Mouse (Mus musculus): ENCODE measurements at regions not wholly inside any gene's neighbourhood (a gene's known extent, or its start where the extent isn't known, plus 50 kb on each side); places are given as distances from the start of the nearest gene placed in this dataset.

DNA sequence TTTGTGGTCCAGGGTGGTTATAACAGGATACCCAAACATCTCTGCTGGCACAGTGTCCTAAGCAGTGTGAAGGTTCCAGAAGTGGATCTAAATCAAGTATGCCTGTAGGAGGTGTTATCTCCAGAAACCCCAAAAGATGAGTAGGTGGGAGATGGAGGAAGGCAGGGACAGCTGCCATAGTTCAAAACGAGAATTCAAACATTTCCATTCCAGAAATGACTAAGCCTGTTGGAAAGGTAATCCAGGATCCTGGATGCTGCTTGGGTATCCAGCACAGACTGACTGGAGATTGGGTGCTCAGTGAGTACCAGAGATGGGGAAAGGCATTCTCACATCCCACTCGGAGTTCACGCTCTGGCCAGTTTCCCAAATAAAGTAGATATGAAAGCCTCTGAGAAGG, 607.9 kb upstream of the Kdm8 start:
- Histone ChIP-seq H3K27ac (ENCODE audit: insufficient read depth, low read depth, low read length) (no peak overlapping the region), H3K4me1 (ENCODE audit: control insufficient read depth, insufficient read depth, insufficient read length, low read length) (no peaks in the 10 kb centered on the region), H3K27me3 (ENCODE audit: control insufficient read depth, insufficient read depth, low read length) (no peaks in the 10 kb centered on the region), H3K36me3 (ENCODE audit: control insufficient read depth, insufficient read depth, low read length) (no peaks in the 10 kb centered on the region), H3K4me3 (ENCODE audit: low read depth, low read length) (no peak overlapping the region)
- WGBS: 75% methylated on average over 3 of the region's 3 CpGs
- TF ChIP-seq POLR2A (IDR thresholded peaks at IDR 0.05; ENCODE audit: low read depth, low read length): no peak
- TF ChIP-seq CTCF (IDR thresholded peaks at IDR 0.05; ENCODE audit: extremely low read depth, insufficient read length, insufficient replicate concordance, low read depth, low read length): no peak

DNA sequence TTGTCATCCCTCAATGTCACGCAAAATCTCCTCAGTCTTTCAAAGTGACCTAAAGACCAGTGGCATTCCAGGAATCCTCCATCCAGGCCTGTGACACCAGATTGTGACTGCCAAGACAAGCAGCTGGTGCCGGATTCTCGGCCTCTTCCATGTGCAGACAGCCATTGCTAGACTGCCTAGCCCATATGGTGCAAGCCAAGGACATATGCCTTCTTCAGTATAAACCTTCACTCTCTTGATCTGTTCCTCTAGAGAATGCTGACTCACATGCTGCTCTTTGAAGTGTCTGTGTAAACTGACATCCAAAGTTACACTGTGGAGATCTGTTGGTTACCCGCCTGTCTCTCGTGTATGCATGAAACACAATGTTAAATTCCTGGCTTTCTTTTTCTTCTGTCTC, 589.4 kb upstream of the Kdm8 start:
- 80% methylated on average over 5 of the region's 5 CpGs for WGBS
- Histone ChIP-seq H3K4me3 (ENCODE audit: low read depth, low read length) (no peak overlapping the region), H3K27ac (ENCODE audit: insufficient read depth, low read depth, low read length) (no peak overlapping the region), H3K4me1 (ENCODE audit: control insufficient read depth, insufficient read depth, insufficient read length, low read length) (no peaks in the 10 kb centered on the region), H3K36me3 (ENCODE audit: control insufficient read depth, insufficient read depth, low read length) (no peaks in the 10 kb centered on the region), H3K27me3 (ENCODE audit: control insufficient read depth, insufficient read depth, low read length) (no peaks in the 10 kb centered on the region)
- no peak for TF ChIP-seq CTCF (IDR thresholded peaks at IDR 0.05; ENCODE audit: extremely low read depth, insufficient read length, insufficient replicate concordance, low read depth, low read length)
- TF ChIP-seq POLR2A (IDR thresholded peaks at IDR 0.05; ENCODE audit: low read depth, low read length): no peak

DNA sequence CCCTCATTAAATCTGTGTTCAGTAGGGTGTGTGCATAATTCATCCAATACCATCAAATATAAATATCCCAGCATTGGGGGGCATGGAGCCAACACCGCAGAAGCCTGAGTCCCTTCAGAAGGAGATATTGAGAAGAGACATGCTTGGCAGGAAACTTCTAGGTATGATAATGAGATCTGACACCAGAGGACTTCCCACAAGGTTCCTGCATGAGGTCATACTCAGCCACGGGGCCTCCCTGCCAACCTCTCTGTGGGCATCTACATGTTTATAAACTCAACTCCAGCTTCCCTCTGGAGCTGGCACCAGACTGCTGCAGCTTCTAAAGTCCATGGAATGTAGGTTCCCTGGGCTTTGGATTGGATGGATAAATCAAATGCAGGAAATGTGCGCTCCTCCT, 587.4 kb upstream of the Kdm8 start:
- H3K27ac ChIP-seq (ENCODE audit: insufficient read depth, low read depth, low read length): no peak overlapping the region
- WGBS: 85% methylated on average over 3 of the region's 3 CpGs
- H3K4me3 ChIP-seq (ENCODE audit: low read depth, low read length): no peak overlapping the region
- H3K36me3 ChIP-seq (ENCODE audit: control insufficient read depth, insufficient read depth, low read length): no peaks in the 10 kb centered on the region
- H3K27me3 ChIP-seq (ENCODE audit: control insufficient read depth, insufficient read depth, low read length): no peaks in the 10 kb centered on the region
- TF ChIP-seq POLR2A (IDR thresholded peaks at IDR 0.05; ENCODE audit: low read depth, low read length) (no peak), CTCF (IDR thresholded peaks at IDR 0.05; ENCODE audit: extremely low read depth, insufficient read length, insufficient replicate concordance, low read depth, low read length) (no peak)
- H3K4me1 ChIP-seq (ENCODE audit: control insufficient read depth, insufficient read depth, insufficient read length, low read length): no peaks in the 10 kb centered on the region

DNA sequence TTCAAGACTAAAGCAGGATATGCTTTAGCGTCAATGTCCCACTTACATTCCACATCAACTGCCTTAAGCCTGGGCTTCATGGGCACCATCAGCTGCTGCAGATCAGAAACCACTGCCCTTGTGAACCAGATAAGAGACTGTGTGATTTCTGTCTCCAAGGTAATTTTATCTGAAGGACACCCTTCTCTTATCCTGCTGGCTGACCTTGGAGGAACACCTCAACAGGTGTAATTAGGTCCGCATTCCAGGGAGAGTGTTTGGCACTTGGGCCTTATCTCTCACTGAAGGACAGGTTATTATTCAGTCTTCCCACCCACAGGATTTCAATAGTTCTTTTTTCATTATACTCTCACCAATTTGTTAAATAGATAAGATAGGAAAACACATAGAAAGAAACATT, 583.1 kb upstream of the Kdm8 start:
- WGBS: 43% methylated on average over 2 of the region's 2 CpGs
- Histone ChIP-seq H3K4me1 (ENCODE audit: control insufficient read depth, insufficient read depth, insufficient read length, low read length) (no peaks in the 10 kb centered on the region), H3K27ac (ENCODE audit: insufficient read depth, low read depth, low read length) (no peak overlapping the region), H3K36me3 (ENCODE audit: control insufficient read depth, insufficient read depth, low read length) (no peaks in the 10 kb centered on the region), H3K4me3 (ENCODE audit: low read depth, low read length) (no peak overlapping the region), H3K27me3 (ENCODE audit: control insufficient read depth, insufficient read depth, low read length) (no peaks in the 10 kb centered on the region)
- TF ChIP-seq POLR2A (IDR thresholded peaks at IDR 0.05; ENCODE audit: low read depth, low read length) (no peak), CTCF (IDR thresholded peaks at IDR 0.05; ENCODE audit: extremely low read depth, insufficient read length, insufficient replicate concordance, low read depth, low read length) (no peak)

DNA sequence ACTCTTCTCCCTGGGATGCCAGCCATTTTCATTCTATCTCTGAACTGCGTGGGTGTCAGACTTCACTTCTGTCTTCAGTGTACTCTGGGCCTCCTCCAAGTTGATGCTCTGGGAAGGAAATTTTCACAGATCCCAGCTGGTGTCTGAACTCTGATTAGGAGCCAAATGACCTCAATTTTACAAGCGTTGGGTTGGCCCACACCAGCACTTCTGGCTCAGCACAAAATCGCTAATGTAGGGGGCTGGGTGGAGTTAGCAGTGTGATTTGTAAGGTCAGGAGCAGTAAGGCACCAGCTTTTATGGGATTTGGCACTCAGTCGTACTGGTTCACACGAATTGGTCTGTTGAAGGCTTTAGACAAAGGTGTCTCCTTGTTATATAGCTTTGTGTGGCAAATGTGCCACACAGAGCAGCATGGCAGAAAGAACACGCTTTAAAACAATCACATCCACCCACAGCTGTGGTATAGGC, 576.3 kb upstream of the Kdm8 start:
- H3K4me1 ChIP-seq (ENCODE audit: control insufficient read depth, insufficient read depth, insufficient read length, low read length): no peaks in the 10 kb centered on the region
- WGBS: 50% methylated on average over 6 of the region's 6 CpGs
- TF ChIP-seq POLR2A (IDR thresholded peaks at IDR 0.05; ENCODE audit: low read depth, low read length) (no peak), CTCF (IDR thresholded peaks at IDR 0.05; ENCODE audit: extremely low read depth, insufficient read length, insufficient replicate concordance, low read depth, low read length) (no peak)
- H3K27me3 ChIP-seq (ENCODE audit: control insufficient read depth, insufficient read depth, low read length): no peaks in the 10 kb centered on the region
- no peak overlapping the region for H3K4me3 ChIP-seq (ENCODE audit: low read depth, low read length)
- H3K36me3 ChIP-seq (ENCODE audit: control insufficient read depth, insufficient read depth, low read length): no peaks in the 10 kb centered on the region
- H3K27ac ChIP-seq (ENCODE audit: insufficient read depth, low read depth, low read length): no peak overlapping the region

DNA sequence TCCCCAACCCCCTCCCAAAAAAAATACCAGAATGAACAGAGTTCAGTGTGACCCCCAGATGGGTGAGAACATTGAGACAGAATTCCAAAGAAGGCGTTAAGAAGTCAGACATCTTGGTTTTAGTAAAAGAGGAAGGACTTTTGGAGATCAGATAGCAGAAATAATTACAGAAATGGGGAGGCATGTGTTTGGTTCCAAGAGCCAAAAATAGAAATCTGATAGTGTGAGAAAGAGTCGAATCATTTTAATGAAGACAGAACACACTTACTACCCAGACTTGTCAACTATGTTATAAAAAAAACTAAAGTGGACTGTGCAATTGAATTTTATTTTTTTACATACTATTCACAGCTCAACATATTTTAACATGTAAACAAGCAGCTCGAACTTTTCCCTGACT, 575.9 kb upstream of the Kdm8 start:
- H3K4me1 ChIP-seq (ENCODE audit: control insufficient read depth, insufficient read depth, insufficient read length, low read length): no peaks in the 10 kb centered on the region
- no peaks in the 10 kb centered on the region for H3K36me3 ChIP-seq (ENCODE audit: control insufficient read depth, insufficient read depth, low read length)
- H3K27me3 ChIP-seq (ENCODE audit: control insufficient read depth, insufficient read depth, low read length): no peaks in the 10 kb centered on the region
- no peak overlapping the region for H3K4me3 ChIP-seq (ENCODE audit: low read depth, low read length)
- H3K27ac ChIP-seq (ENCODE audit: insufficient read depth, low read depth, low read length): no peak overlapping the region
- TF ChIP-seq CTCF (IDR thresholded peaks at IDR 0.05; ENCODE audit: extremely low read depth, insufficient read length, insufficient replicate concordance, low read depth, low read length): no peak
- no peak for TF ChIP-seq POLR2A (IDR thresholded peaks at IDR 0.05; ENCODE audit: low read depth, low read length)
- 62% methylated on average over 3 of the region's 3 CpGs for WGBS

DNA sequence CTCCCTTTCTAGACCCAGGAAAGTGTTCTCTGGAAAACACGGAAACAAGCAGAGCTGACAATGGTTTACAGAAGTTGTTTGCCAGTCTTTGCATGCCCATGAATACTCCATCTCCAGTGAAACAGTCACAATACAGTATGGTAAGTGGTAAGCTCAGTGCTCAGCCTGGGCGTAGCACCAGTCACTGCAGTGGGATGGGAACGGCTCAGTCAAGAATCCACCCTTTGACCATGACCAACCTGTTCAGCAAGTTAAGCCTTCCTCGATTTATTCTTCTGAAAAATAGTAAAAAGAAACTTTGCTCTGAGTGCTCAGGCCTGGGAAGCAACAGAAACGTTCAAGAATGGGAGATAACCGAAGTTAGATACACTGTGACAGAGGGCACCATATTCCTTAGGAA, 563.7 kb upstream of the Kdm8 start:
- no peaks in the 10 kb centered on the region for H3K36me3 ChIP-seq (ENCODE audit: control insufficient read depth, insufficient read depth, low read length)
- H3K4me1 ChIP-seq (ENCODE audit: control insufficient read depth, insufficient read depth, insufficient read length, low read length): no peaks in the 10 kb centered on the region
- H3K4me3 ChIP-seq (ENCODE audit: low read depth, low read length): no peak overlapping the region
- no peaks in the 10 kb centered on the region for H3K27me3 ChIP-seq (ENCODE audit: control insufficient read depth, insufficient read depth, low read length)
- WGBS: 41% methylated on average over 6 of the region's 6 CpGs
- H3K27ac ChIP-seq (ENCODE audit: insufficient read depth, low read depth, low read length): no peak overlapping the region
- TF ChIP-seq POLR2A (IDR thresholded peaks at IDR 0.05; ENCODE audit: low read depth, low read length): no peak
- TF ChIP-seq CTCF (IDR thresholded peaks at IDR 0.05; ENCODE audit: extremely low read depth, insufficient read length, insufficient replicate concordance, low read depth, low read length): no peak

DNA sequence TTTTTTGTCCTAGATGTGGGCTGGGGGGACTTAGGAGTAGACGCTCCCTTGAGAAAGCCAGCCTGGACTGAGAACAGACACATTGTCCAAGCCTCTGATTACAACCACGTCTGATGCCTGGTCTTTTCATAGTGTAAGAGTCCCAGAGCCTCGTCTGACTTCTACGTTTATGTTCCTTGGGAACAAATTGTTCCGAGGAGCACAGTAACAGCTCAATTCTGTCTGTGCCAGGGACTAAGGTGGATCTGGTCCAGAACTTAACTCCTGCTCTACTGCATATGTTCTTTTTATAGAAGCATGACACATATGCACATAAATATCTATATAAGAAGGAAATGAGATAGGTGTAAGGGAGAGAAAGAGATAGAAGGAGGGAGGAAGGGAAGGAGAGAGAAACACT, 537.2 kb upstream of the Kdm8 start:
- no peaks in the 10 kb centered on the region for H3K36me3 ChIP-seq (ENCODE audit: control insufficient read depth, insufficient read depth, low read length)
- 75% methylated on average over 5 of the region's 5 CpGs for WGBS
- H3K27me3 ChIP-seq (ENCODE audit: control insufficient read depth, insufficient read depth, low read length): no peaks in the 10 kb centered on the region
- H3K4me3 ChIP-seq (ENCODE audit: low read depth, low read length): no peak overlapping the region
- H3K4me1 ChIP-seq (ENCODE audit: control insufficient read depth, insufficient read depth, insufficient read length, low read length): no peaks in the 10 kb centered on the region
- H3K27ac ChIP-seq (ENCODE audit: insufficient read depth, low read depth, low read length): no peak overlapping the region
- TF ChIP-seq CTCF (IDR thresholded peaks at IDR 0.05; ENCODE audit: extremely low read depth, insufficient read length, insufficient replicate concordance, low read depth, low read length): no peak
- no peak for TF ChIP-seq POLR2A (IDR thresholded peaks at IDR 0.05; ENCODE audit: low read depth, low read length)
